Mouse (Mus musculus): ENCODE results near the gene Cdrt4. TPM values are rescaled to one million over a fixed set of nuclear protein-coding genes. Genes with fewer than 3 reads are reported as not detected.

Gene Cdrt4
- total RNA-seq, 4 experiments from 2014 or later = not detected

DNA sequence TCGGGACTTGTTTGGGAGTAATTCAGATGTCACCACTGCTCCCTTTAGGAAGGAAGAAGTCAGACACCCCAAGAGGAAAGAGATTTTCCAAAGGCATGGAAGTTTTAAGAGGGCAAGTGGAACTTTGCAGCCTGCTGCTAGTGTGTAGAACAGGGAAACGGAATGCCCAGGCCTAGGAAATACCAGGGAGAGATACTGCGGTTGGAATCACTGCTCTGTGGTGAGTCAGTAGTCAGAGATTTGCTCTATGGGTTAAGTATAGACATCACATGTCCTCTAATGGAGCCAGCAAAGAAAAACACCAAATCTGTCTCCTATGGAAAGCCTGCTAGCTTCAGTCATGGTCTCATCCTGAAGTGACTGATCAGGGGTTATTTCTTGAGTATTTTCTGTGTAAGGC is 10.8 kb upstream of the Cdrt4 start:
- DNase-seq (ENCODE audit: low spot score in 2 of 2) = no peak

DNA sequence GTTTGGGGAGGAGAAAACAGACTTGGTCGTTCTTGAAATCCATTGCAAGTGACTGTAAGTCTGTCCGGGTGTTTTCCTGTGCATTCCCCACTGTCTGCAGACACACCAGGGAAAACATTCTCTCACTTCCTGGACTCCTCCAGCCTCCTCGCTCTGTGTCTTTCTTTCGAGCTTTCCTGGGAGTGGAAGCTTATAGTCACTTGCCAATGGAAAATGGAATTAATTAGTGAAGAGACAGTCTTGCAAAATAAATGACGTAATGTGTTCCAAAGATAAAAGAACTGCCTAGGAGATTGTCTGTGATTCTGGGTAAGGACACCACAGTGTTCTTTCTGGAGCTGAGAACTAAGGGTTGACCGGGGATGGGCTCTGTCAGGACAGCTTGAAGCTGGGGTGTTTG is 7.5 kb upstream of the Cdrt4 start:
- no peak for DNase-seq (ENCODE audit: low spot score in 2 of 2)

DNA sequence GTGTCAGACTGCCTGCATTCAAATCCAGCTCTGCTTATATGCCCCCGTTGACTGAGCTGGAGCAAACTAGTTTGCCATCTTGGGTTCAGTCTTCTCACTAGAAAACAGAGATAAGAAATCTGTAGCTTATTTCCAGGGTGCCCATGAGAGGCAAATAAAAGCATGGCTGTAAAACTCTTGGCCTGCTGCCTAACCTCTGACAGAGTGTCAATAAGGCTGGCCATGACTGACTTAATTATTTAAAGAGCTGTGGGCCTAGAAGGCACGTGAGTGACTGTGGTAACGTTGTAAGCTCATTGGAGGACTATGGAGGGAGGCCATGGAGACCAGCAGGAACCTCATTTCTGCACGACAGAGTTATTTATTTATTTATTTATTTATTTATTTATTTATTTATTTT is 5.5 kb upstream of the Cdrt4 start:
- DNase-seq (ENCODE audit: low spot score in 2 of 2) = no peak

DNA sequence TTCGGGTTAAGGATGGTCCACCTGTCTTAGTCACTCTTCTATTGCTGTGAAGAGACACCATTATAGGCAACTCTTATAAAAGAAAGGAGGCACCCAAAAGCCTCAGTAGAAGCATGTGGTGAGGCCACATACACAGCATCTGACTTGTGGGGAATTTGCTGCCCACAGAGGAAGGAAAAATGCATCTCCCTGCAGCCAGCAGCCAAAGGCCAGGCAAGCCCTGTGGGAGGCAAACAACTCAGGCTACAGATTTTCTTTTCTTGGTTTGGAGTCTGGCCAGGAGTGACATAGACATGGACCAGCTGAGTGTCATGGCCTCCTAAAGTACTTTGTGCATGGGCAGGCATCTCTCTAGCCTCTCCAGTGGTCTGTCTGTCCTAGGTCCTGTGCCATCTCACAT is 1.4 kb upstream of the Cdrt4 start:
- no peak for DNase-seq (ENCODE audit: low spot score in 2 of 2)

DNA sequence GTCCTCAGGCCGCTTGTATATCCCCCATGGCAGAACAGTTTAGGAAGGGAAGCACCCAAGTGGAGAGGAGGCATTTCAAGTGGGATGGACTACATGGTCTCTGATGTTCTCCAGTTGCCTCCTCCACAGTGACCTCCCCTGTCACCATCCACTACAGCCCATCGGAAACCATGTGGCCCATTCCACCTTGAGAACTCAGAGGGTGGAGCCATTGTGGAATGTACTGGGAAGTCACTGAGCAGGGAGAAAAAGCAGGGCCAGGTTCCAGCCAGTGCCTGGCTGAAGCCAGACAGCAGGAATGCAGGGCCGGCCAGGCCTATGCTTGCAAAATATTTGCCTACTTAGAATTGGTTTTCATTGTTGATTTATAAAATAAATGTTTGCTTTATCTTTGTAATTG is 3.8 kb downstream of the Cdrt4 start:
- DNase-seq (ENCODE audit: low spot score in 2 of 2) = no peak

DNA sequence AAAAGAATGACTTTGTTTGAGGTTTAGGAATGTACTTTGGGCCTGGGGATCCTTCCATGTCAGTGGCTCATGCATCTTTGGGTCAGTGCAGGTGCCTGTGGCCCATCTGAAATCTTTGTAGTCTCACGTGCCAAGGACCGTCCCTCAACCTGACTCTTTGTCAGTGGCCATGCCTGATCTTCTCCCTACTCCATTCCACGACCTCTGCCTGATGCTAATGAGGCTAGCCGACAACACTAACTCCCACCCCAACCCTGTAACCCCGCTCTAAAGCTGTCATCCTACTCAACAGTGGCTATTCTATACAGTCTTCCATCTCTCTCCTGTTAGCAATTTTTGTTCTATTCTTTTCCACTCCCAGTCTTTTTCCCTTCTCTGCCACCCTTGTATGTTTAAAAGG is 4.2 kb downstream of the Cdrt4 start:
- DNase-seq (ENCODE audit: low spot score in 2 of 2) = no peak

DNA sequence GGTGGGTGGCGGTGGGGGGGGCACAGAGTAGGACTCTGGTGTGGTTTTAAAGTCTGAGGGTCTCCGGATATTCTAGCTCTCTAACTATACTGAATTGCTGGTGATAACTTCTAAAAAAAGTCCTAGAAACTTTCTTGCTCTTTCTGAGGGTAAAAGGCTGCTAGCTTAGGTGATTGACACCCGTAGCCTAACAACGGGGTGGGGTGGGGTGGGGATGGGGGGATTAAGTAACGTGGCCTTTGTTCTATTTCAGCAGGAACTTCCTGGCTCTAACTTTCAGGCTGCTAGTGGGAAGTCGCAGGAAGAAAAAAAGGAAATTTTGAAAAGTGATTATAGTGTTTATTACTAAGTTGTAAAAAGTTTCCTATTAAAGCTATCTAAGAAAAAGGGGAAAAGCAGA is 4.8 kb downstream of the Cdrt4 start:
- DNase-seq (ENCODE audit: low spot score in 2 of 2) = no peak

DNA sequence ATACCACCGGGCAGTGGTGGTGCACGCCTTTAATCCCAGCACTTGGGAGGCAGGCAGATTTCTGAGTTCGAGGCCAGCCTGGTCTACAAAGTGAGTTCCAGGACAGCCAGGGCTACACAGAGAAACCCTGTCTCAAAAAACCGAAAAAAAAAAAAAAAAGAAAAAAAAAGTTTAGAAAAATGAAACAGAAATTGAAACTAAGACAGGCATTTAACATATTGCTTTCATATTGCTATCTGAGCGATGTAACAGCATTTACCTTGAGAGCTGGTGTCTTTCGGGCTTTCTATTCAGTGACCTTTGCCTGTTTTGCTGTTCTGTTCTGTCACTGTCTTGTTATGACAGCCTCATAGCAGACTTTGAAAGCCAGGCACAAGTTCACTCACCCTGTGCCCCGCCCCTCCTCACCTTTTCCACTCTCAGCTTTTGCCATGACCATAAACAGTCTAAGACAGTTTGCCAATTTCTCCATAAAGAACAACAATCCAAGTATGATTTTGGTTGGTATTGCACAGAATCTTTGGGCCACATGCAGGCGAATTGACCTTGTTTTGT is 6.7 kb downstream of the Cdrt4 start:
- no peak for DNase-seq (ENCODE audit: low spot score in 2 of 2)

DNA sequence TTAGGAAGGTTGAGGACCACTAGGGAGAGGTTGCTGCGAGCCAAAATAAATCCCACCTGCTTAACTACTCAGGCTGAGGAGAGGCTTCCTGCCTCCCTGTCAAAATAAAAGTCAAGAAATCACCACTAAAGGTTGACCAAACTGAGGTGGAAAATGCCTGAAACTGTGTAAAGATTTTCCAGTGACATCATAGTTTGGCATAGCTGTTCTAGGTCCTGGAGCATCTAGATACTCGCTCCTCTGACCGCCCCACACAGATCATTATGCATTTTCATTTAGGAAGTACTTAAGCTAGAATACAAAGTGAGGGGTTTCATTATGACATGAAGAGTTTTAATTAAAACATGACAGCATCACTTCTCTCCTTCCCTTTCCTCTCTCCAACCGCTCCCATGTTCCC is 12.3 kb downstream of the Cdrt4 start:
- no peak for DNase-seq (ENCODE audit: low spot score in 2 of 2)

DNA sequence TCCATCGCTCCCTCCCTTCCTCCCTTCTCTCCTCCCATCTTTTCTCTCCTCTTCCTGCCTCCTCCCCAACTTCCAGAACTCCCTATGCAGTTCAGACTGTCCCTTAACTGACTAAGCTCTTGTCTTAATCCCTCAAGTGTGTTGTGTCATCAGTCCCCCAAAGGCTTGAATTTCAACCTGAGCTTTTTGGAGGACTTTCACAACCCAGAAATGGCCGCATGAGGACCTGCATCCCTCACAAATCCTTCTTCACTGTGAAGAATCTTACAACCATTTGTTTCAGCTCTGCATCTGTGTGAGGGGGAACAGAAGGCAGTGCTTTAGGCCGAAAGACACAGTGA is 15.4 kb downstream of the Cdrt4 start:
- DNase-seq (ENCODE audit: low spot score in 2 of 2) = no peak

DNA sequence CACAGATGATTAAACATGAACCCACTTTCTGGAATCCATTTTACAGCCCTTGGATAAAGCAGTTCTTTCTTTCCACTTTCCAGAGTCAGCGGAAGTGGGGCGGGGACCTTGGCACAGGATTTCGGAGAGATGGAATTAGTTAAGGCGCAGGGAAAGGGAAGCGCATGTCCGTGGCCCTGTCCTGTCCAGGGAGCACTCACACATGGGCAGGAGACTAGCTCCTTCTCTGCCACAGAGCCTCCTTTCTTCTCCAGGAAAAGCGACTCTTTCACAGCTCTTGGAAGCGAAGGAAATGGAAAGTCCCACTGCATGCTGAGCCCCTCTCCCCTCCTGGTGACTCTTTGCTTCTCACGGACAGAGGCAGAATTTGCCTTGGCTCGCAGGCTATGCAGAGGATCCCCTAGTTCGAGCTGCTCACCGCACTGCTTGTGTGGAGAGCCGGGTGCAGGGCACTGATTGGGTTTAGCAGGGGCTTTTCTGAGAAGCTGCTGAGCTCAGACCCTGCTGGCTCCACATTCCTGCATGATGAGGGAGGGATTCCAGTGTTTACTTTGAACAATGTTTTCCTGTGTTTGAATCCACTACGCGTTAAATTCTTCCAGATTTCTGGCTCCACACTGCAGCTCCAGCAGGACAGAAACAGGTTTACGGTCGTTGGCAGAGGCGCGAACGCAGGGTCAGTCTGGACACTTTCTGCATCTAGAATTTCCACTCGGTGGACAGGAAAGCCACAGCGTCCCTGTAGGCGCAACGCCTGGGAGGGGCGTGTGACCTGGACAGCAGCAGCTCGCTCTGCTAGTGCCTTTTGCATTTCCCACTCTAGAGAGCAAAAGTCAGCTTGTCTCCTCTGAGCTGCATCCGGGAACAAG is 16.0 kb downstream of the Cdrt4 start:
- DNase-seq (ENCODE audit: low spot score in 2 of 2) = peak; percentile 60 to 68

DNA sequence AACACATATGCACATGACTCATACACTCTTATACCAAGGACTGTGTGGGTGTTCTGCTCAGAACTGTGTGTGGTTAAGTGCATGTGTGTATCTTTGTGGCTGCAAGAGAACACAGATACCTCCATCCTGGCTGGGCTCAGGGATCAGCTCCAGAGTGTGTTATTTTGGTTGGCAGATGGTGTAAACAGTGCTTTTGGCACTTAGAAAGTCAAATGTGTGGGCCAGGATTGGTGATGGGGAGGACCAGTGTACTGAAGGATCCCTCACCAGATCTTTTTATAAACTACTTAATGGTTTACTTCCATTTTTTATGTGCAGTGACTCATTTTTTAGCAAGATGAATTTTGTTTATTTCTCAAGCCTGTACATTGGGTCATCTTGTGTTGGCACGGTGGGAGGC is 26.2 kb downstream of the Cdrt4 start:
- DNase-seq (ENCODE audit: low spot score in 2 of 2) = no peak

DNA sequence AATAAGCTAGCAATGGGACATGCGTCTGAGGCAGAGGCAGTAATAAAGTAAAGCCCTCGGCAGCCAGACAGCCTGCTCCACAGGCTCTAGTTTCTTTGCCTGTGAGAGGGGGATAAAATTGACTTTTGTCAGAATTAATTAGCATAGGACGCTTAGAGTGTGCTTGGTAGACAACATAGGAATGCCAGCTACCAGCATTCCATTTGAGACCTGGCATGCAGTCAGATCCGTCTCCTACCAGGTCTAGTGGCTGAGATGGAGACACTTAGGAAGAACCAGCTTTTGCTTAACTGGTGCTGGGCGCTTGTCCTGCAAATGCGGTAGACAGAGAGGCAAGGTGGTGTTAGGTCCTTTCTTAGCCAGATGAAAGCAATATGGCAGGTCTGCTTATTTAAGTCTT is 27.9 kb downstream of the Cdrt4 start:
- no peak for DNase-seq (ENCODE audit: low spot score in 2 of 2)

DNA sequence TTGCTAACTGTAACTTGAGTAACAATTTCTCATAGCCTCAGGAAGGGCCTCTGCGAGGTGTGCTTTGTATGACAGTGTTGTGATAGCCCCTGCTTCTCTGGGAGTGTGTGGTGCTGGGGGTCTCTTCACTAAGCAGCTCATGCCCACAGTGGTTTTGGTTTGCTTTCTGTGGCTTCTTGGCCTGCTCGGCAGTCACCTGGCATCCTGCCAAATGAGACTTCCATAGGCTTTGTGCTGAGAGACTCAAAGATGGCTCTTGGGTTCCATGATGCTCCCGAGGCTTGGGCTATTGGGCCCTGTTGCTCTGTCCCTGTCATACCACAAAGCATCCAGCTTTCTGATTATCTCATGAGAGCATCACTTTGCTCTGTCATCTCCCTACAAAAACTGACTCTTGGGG is 30.7 kb downstream of the Cdrt4 start:
- no peak for DNase-seq (ENCODE audit: low spot score in 2 of 2)

DNA sequence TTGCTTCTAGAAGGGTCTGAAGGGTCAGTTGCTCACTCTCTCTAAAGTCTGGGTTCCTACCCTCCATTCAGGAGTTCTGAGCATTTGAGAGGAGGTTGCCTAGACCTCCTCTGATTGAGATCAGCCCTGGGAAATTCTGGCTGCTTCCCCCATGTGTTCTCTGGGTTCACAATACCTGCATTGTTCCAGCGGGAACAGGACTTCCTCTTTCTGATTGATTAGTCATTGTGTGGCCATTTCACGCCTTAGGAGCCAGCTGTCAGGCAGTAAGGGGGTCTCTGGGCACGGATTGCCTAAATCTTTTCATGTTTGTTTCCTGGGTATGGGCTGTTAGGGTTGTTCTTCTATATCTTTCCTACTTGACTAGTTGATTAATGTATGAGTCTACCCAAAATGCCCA is 32.8 kb downstream of the Cdrt4 start:
- DNase-seq (ENCODE audit: low spot score in 2 of 2) = no peak

DNA sequence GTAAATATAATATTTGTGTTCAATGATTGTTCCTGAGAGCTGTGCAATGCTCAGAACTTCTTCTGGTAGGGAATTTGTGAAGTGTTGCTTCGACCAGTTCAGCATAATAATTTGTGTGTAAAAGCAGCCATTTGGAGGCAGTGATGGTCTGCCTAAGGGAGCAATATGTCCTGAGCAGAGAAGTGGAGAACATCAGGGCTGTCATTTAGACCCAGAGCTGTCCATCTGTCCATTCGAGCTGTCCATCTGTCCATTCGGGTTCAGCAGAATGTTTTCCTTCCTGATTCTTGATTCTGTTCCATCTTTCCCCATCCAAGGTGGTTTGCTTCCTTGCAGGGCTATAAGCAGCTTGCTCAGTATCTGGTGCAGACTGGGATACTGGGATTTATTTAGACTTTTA is 33.4 kb downstream of the Cdrt4 start:
- no peak for DNase-seq (ENCODE audit: low spot score in 2 of 2)

DNA sequence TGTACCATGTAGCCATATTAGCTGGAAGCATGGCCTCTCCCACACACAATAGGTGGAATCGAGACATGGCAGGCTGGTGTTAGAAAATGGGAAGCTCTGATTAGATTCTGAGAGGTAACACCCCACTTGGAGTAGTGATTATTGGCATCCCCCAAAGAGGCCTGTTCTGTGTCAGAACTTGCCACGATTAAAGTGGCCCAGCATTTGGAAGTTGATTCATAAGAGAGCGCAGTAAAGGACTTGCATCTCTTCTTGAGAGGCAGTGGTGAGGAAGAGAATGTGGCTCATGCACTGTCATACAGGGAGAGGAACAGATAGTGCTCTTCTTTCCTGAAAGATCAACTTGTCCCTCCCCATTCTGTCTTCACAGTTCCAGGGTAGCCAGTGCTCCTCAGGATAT is 34.1 kb downstream of the Cdrt4 start:
- DNase-seq (ENCODE audit: low spot score in 2 of 2) = no peak

DNA sequence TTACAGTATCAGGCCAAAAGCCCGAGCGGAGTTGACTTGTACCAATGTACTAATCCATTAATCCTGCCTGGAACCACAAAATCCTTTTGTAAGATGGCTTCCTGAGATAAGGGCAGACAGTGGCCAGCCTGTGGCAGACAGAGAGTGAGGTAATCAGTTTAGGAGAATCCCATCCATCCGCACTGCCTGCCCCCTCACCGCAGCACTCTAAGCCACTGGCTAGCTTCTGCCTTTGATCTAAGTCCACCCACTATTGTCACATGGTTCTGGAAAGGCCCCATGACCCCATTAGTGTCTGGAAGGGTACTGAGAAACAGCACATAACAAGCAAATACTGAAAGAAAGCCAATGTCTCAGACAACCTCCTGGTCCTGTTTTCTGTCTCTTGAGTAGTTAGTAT is 35.6 kb downstream of the Cdrt4 start:
- DNase-seq (ENCODE audit: low spot score in 2 of 2) = no peak

DNA sequence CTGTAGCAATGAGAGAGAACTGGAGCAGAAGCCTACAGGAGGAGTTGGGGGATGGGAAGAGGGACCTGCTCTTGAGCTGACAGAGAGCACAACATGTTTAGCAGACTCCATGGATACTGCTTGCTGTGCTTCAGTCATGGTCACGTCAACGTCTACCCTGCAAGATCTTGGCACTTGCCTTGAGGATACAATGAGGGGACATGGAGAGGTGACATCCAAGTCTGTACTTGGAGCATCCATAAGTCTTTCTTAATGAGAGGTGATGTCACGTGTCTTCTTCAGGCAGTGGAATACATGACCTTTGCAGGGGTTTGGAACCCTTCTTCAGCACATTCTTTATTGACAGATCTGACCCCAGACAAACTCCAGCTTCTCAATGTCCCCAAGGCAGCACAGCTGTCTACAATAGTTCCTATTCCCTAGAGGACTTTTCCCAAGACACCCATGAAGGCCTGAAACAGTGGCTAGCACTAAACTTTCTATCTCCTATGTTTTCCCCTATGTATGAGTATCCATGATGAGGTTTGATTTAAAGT is 39.2 kb downstream of the Cdrt4 start:
- no peak for DNase-seq (ENCODE audit: low spot score in 2 of 2)

DNA sequence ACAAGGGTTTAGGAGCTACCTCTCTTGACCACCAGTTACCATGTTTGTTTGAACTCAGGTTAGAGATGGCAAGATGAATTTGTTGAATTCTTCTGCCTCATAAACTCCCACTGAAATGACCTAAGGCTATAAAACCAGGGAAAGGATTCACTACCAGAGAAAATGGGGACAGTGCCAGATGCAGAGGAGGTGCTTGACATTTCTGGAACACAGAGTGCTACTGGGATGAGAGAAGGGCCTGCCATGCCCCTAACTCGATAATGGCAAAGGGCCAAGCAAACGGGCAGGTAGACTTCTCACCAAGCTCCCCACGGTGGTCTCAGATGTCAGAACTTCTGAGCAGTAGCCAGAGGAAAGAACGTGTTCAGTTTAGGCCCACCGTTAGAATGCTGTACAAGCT is 39.8 kb downstream of the Cdrt4 start:
- no peak for DNase-seq (ENCODE audit: low spot score in 2 of 2)

DNA sequence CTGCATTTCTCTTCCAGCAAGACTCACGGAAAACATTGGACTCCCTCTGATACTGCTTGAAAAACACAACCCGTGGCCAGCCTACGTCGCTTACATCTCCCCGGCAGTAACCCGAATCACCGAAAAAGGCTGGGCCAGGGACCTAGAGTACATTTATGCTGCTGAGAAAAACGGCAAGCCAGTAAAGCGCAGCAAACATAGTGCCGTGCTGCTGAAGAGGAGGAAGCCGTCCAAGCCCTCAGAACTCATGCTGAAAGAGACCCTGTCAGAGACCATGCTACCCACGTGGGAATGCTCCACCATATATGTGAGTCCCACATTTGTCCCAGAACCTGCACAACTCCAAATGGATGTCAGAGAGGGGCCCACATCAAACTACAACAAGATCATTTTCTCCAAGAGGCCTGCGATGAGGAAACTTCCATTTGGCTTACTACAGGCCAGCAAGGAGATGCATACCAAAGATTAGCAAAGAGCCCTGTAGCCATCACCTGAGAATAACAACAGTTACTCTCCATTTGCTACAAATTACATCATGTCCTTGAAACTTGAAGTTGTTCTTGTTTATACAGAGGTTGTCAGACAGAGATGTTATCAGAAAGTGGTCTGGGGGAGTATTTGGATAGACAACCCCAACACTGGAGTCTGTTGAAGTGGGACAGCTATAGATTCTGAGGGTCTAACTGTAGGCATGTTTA is 41.7 kb downstream of the Cdrt4 start:
- DNase-seq (ENCODE audit: low spot score in 2 of 2) = no peak

DNA sequence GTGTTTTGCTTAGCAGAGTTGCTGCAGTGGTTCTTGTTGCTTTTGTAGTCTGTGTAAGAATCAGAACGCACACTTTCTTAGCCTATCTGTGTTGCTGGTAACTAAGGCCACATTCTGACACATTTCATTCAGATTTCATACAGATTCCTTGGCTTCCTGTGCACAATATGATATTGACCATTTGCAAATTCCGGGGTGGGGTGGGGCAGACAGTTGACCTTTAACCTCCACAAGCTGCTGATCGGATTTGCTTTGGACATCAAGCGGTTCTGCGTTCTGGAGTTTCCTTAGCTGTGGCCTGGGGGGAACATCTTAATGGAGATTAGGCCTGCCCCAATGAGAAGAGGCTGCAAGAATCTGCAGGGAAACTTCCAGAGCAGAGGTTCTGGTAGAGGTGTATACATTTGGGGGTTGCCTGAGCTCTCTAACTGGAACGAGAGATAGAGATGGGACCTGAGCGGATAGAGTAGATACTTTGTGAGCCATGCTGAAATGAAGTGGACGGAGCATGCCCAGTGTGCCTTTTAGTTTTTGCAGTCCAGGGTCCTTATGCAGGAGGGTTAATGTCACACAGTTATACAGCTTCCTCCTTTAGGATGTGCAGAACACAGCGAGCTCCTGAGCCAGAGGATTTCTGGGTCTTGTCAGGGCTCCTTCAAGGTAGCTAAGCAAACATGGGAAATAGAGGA is 44.2 kb downstream of the Cdrt4 start:
- DNase-seq (ENCODE audit: low spot score in 2 of 2) = no peak

All from gastrocnemius, adult 8-10 months (tissue).